9 mouse cellular contexts compared by ENCODE assay signal in the genomic region with DNA sequence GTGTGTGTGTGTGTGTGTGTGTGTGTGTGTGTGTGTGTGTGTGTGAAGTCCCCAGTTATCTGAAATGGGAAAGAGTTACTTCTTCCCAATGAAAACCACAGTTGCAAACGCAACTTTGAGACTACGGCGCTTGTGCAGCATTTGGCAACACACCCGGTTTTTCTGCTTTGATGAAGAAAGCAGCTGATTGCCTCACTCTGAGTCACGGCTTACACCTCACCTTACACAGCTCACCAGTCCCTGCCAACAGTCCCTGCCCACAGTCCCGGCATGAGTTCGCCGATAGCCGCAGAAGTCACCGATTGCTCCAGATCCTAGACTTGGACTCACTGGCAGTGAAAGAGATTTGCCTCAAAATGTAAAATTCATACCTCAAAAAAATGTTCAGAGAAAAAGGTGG. TPM values are rescaled to one million over a fixed set of nuclear protein-coding genes. Genes with fewer than 3 reads are reported as not detected.
DNase-seq lines count a peak whose midpoint lies in the region; ATAC-seq lines count a peak whose summit lies in the region.
"Had no signal": no experiment of that assay in that cellular context is flagged by ENCODE, and none has a peak within 500 bp of the region (broad histone marks: within the 10 kb centered on the region; RNA-seq: fewer than 3 reads in every experiment).

No protein-coding gene starts in this region.

- ATAC-seq in erythroblast, adult 5-6 weeks (replicated peaks; ENCODE audit: low FRiP score, poor library complexity, severe bottlenecking) = peak; percentile 56
- no peak for ATAC-seq in heart, embryonic 12.5 days (ENCODE audit: insufficient number of reproducible peaks, low FRiP score)

- no peak overlapping the region for H3K4me3 ChIP-seq in heart, embryonic 12.5 days
- H3K4me3 ChIP-seq: embryonic facial prominence, embryonic 13.5 days had no signal

- 71% methylated on average over 10 of the region's 10 CpGs for WGBS in heart, embryonic 12.5 days

- H3K9ac ChIP-seq in heart, embryonic 12.5 days = no peak overlapping the region
- H3K9ac ChIP-seq: embryonic facial prominence, embryonic 13.5 days had no signal

- H3K4me1 ChIP-seq in heart, embryonic 12.5 days (replicated peaks) = peaks cover 12% of the 10 kb centered on the region
- H3K4me1 ChIP-seq: embryonic facial prominence, embryonic 13.5 days had no signal

- H3K27ac ChIP-seq in heart, embryonic 12.5 days (ENCODE audit: poor library complexity, severe bottlenecking) = no peak overlapping the region
- H3K27ac ChIP-seq: embryonic facial prominence, embryonic 13.5 days had no signal

- no peaks in the 10 kb centered on the region for H3K36me3 ChIP-seq in heart, embryonic 12.5 days
- H3K36me3 ChIP-seq: embryonic facial prominence, embryonic 13.5 days had no signal

- no peaks in the 10 kb centered on the region for H3K27me3 ChIP-seq in heart, embryonic 12.5 days (replicated peaks)
- H3K27me3 ChIP-seq: embryonic facial prominence, embryonic 13.5 days had no signal

- no peaks in the 10 kb centered on the region for H3K9me3 ChIP-seq in heart, embryonic 12.5 days (replicated peaks)
- H3K9me3 ChIP-seq: embryonic facial prominence, embryonic 13.5 days had no signal

- DNase-seq in kidney, postnatal 10 days = peak; percentile 15
- no peak for DNase-seq in kidney, adult 9 months
- peak; percentile 86 for DNase-seq in lung, postnatal 36 days
- DNase-seq in thymus, postnatal 10 days (ENCODE audit: low spot score in 2 of 2) = peak; percentile 50 to 56
- no peak for DNase-seq in kidney, adult 8-10 months
- no peak for DNase-seq in kidney, adult 11 months

- no peak overlapping the region for H3K4me2 ChIP-seq in heart, embryonic 12.5 days
- H3K4me2 ChIP-seq: embryonic facial prominence, embryonic 13.5 days had no signal

RNA-seq across cellular contexts. Expression of a gene that starts 15.6 kb away (rescaled TPM):
- total RNA-seq in erythroblast, adult 5-6 weeks (2015; ENCODE audit: low replicate concordance) = 21.7 and 27.5 TPM in 2 replicates
- 26.2 and 35.1 TPM in 2 replicates for total RNA-seq in erythroblast, adult 5-6 weeks (2017; ENCODE audit: low replicate concordance)
- polyA plus RNA-seq in heart, embryonic 12.5 days (2016; fragmentation: Nextera tagmentation; extraction: Ambion mirVana) = 25.2 and 27.1 TPM in 2 replicates

Comparison
In these comparisons a context has a peak if more than half of its experiments do, and no peak if none do; other contexts are left out.
1. DNase-seq: peak in kidney, postnatal 10 days (single experiment), lung, postnatal 36 days (single experiment) and thymus, postnatal 10 days (2 of 2); none in kidney, adult 9 months (single experiment), kidney, adult 8-10 months (0 of 2) and kidney, adult 11 months (single experiment).